Mouse (Mus musculus) liver, embryonic 16.5 days (tissue): Measurements from ENCODE around the gene Crabp2. TPM values are rescaled to one million over a fixed set of nuclear protein-coding genes. Genes with fewer than 3 reads are reported as not detected.

Experiments
- ATAC-seq: fragments of 200-750 bp; cut with Nextera tagmentation; 2 replicates; pipeline ENCODE4 v1.8.0; 2017; ENCODE audit warnings: low read depth, mild to moderate bottlenecking, moderate number of reproducible peaks, moderate library complexity
- H3K27ac ChIP-seq: fragments of 300-500 bp; sonication (generic); 2 replicates; pipeline ENCODE4 v1.5.1; 2014; ENCODE audit warnings: mild to moderate bottlenecking, low read length
- H3K27me3 ChIP-seq: fragments of 300-500 bp; sonication (generic); 2 replicates; pipeline ENCODE4 v1.6.1; 2014; ENCODE audit warnings: low read depth, low read length, mixed read lengths; ENCODE audit not compliant: control insufficient read depth, insufficient read depth
- H3K36me3 ChIP-seq: fragments of 300-500 bp; sonication (generic); 2 replicates; pipeline ENCODE4 v1.6.1; 2014; ENCODE audit warnings: mild to moderate bottlenecking; ENCODE audit not compliant: control insufficient read depth, insufficient read depth
- H3K4me1 ChIP-seq: fragments of 300-500 bp; sonication (generic); 2 replicates; pipeline ENCODE4 v1.6.1; 2014; ENCODE audit warnings: low read depth, low read length, mixed read lengths; ENCODE audit not compliant: control insufficient read depth
- H3K4me2 ChIP-seq: fragments of 300-500 bp; sonication (generic); 2 replicates; pipeline ENCODE4 v1.6.1; 2014; ENCODE audit warnings: low read depth, low read length, mixed read lengths
- H3K4me3 ChIP-seq: fragments of 300-500 bp; sonication (generic); 2 replicates; pipeline ENCODE4 v1.5.1; 2014; ENCODE audit warnings: low read depth, mild to moderate bottlenecking, low read length
- H3K9ac ChIP-seq: fragments of 300-500 bp; sonication (generic); 2 replicates; pipeline ENCODE4 v1.6.1; 2014; ENCODE audit warnings: low read depth, low read length
- H3K9me3 ChIP-seq: fragments of 300-500 bp; sonication (generic); replicated peaks from 2 replicates; pipeline ENCODE4 v1.6.1; 2016; ENCODE audit warnings: low read length; ENCODE audit not compliant: control insufficient read depth
- WGBS: fragments of 180-500 bp; shearing (Covaris S2); extraction: QIAGEN DNeasy Blood & Tissue Kit; methylation state at CpG from one replicate; pipeline ENCODE4 v1.1.7; 2014; ENCODE audit not compliant: insufficient replicate concordance; 5-methylcytosine and 5-hydroxymethylcytosine counted together
- polyA plus RNA-seq: library from polyadenylated mRNA; unstranded; fragments of >200 nt; fragmentation: Nextera tagmentation; extraction: Ambion mirVana; gene quantifications from 2 replicates; pipeline ENCODE4 v1.2.1, GENCODE M21; 2015

The Crabp2 gene
- polyA plus RNA-seq, 1 experiment from 2014 or later: 0.25 TPM

GRCm38 (mm10) chr3:87947056-87947810, 1.2 kb upstream of the Crabp2 start:
- Histone ChIP-seq H3K27me3 (peaks cover 69% of the 10 kb centered on the region), H3K9me3 (no peaks in the 10 kb centered on the region), H3K36me3 (peaks cover 3% of the 10 kb centered on the region; the same call in 1 of the 2 replicates), H3K4me3 (no peak overlapping the region), H3K27ac (no peak overlapping the region), H3K4me2 (no peak overlapping the region), H3K4me1 (peaks cover 10% of the 10 kb centered on the region), H3K9ac (no peak overlapping the region)
- 4% methylated on average over 26 of the region's 26 CpGs for WGBS
- ATAC-seq: no peak

DNA sequence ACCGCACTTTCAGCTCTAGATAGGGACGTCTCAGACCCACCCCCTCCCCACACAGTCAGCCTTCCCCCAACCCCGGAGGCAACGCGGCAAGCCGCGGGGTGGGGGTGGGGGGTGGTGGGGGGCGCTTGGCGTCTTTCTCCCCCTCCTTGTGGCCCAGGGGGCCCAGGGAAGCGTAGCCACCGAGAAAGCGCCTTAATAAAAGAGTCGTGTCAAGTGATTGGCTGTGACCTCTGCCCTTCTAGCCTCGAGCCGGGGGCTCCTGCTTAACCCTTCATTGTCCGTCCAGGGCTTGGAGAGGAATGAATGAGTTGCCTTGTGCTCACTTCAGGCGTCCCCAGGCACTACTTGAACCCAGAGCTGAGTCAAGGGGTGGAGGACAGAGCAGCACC, 661 bp upstream of the Crabp2 start:
- Histone ChIP-seq H3K36me3 (no peaks in the 10 kb centered on the region), H3K4me3 (no peak overlapping the region)
- 2% methylated on average over 17 of the region's 17 CpGs for WGBS

GRCm38 (mm10) chr3:87949266-87949954, 944 bp downstream of the Crabp2 start:
- no peak overlapping the region for H3K4me3 ChIP-seq
- WGBS: 12% methylated on average over 16 of the region's 16 CpGs
- H3K4me2 ChIP-seq: no peak overlapping the region
- H3K27ac ChIP-seq: no peak overlapping the region
- H3K9ac ChIP-seq: no peak overlapping the region
- H3K4me1 ChIP-seq: peaks cover 10% of the 10 kb centered on the region
- peaks cover 89% of the 10 kb centered on the region for H3K27me3 ChIP-seq
- H3K9me3 ChIP-seq: no peaks in the 10 kb centered on the region
- no peaks in the 10 kb centered on the region for H3K36me3 ChIP-seq
- no peak for ATAC-seq

More for the DNA sequence above, 661 bp upstream of the Crabp2 start:
- peaks cover 10% of the 10 kb centered on the region for H3K4me1 ChIP-seq
- H3K4me2 ChIP-seq: peak overlapping the region; percentile 22
- no peak overlapping the region for H3K9ac ChIP-seq
- no peaks in the 10 kb centered on the region for H3K9me3 ChIP-seq
- ATAC-seq: no peak
- H3K27ac ChIP-seq: no peak overlapping the region
- H3K27me3 ChIP-seq: peaks cover 75% of the 10 kb centered on the region

DNA sequence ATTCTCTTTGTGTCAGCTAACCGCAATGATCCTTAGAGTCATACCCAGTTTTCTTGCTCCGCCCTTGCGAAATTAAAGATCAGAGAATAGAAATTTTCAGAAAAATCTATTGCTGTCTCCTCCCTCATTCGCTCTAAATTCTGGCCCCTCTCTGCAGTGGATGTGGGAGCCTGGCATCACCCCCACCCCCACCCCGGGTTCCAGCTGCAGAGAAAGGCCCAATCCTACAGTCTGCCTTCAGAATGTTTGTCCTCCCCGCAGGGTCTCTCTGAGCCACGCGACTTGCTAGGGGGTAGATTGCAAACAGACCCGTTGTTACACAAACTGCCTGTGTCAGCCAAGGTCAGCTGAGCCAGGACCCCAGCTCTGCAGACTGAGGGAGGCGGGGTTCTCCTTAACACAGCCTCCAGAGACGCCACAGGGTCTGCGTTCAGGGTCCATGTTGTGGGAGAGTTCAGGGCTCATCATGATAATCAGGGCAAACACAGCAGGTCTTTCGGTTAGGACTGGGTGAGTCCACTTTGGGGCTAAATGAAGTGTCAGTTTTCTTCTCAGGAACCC, 1.6 kb downstream of the Crabp2 start:
- no peak overlapping the region for H3K27ac ChIP-seq
- no peaks in the 10 kb centered on the region for H3K36me3 ChIP-seq
- H3K27me3 ChIP-seq: peaks cover 90% of the 10 kb centered on the region
- no peak overlapping the region for H3K4me2 ChIP-seq
- no peak overlapping the region for H3K9ac ChIP-seq
- no peak for ATAC-seq
- no peaks in the 10 kb centered on the region for H3K9me3 ChIP-seq
- 11% methylated on average over 13 of the region's 13 CpGs for WGBS
- no peak overlapping the region for H3K4me3 ChIP-seq
- H3K4me1 ChIP-seq: peaks cover 10% of the 10 kb centered on the region

DNA sequence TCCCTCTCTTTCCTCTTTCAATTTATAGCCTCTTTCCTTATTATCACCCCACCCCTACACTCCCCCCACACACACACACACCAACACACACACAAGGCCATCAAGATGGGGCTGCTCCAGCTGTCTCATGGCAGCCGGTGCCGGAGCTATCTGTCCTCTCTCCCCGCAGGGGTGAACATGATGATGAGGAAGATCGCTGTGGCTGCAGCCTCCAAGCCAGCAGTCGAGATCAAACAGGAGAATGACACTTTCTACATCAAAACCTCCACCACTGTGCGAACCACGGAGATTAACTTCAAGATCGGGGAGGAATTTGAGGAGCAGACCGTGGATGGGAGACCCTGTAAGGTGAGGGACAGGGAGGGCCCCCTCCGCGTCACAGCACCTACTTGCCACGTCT, 3.5 kb downstream of the Crabp2 start:
- WGBS: 9% methylated on average over 12 of the region's 12 CpGs
- no peaks in the 10 kb centered on the region for H3K36me3 ChIP-seq
- H3K9me3 ChIP-seq: no peaks in the 10 kb centered on the region
- H3K4me2 ChIP-seq: no peak overlapping the region
- H3K9ac ChIP-seq: no peak overlapping the region
- H3K4me1 ChIP-seq: peaks cover 10% of the 10 kb centered on the region
- H3K27me3 ChIP-seq: peaks cover 71% of the 10 kb centered on the region
- no peak overlapping the region for H3K4me3 ChIP-seq
- ATAC-seq: no peak
- H3K27ac ChIP-seq: no peak overlapping the region

- H3K4me2 ChIP-seq: no peak overlapping the region
- H3K27ac ChIP-seq: no peak overlapping the region
- no peak overlapping the region for H3K9ac ChIP-seq
- ATAC-seq: no peak
- H3K4me3 ChIP-seq: no peak overlapping the region
- H3K9me3 ChIP-seq: no peaks in the 10 kb centered on the region
- H3K36me3 ChIP-seq: no peaks in the 10 kb centered on the region
- 1% methylated on average over 5 of the region's 5 CpGs for WGBS
- H3K4me1 ChIP-seq: peaks cover 10% of the 10 kb centered on the region
- H3K27me3 ChIP-seq: peaks cover 66% of the 10 kb centered on the region
These were observed 4.0 kb downstream of the Crabp2 start for GRCm38 (mm10) chr3:87952440-87952839.

- H3K27ac ChIP-seq: no peak overlapping the region
- peaks cover 7% of the 10 kb centered on the region; the same call in 1 of the 2 replicates for H3K4me1 ChIP-seq
- H3K4me2 ChIP-seq: no peak overlapping the region
- H3K9ac ChIP-seq: no peak overlapping the region
- no peak overlapping the region for H3K4me3 ChIP-seq
- H3K9me3 ChIP-seq: no peaks in the 10 kb centered on the region
- WGBS: 56% methylated on average over 1 of the region's 1 CpGs
- no peaks in the 10 kb centered on the region for H3K36me3 ChIP-seq
- no peak for ATAC-seq
- peaks cover 36% of the 10 kb centered on the region for H3K27me3 ChIP-seq
These were observed 9.6 kb downstream of the Crabp2 start for GRCm38 (mm10) chr3:87958056-87958455.

DNA sequence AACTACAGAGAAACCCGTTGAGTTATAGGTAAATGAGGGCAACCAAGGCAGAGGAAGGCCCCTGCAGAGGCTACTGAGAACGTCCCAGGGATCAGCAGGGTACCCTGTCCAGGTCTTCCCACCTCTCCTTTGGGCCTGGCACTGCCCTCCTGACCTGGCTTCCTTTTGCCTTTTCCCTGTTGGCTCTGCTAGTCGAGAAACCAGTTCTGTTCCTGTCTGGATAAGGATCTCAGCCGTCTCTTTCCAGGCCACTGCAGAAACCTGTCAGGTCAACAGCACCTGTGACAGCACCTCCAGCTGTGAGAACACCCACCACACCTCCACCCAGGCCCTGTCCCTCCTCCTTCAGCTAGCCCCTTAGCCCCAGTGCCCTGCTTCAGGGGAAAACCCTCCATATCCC, 10.0 kb downstream of the Crabp2 start:
- H3K9me3 ChIP-seq: no peaks in the 10 kb centered on the region
- peaks cover 32% of the 10 kb centered on the region for H3K27me3 ChIP-seq
- 29% methylated on average over 4 of the region's 4 CpGs for WGBS
- no peak overlapping the region for H3K4me2 ChIP-seq
- H3K4me3 ChIP-seq: no peak overlapping the region
- no peaks in the 10 kb centered on the region for H3K36me3 ChIP-seq
- H3K27ac ChIP-seq: no peak overlapping the region
- peaks cover 7% of the 10 kb centered on the region; the same call in 1 of the 2 replicates for H3K4me1 ChIP-seq
- H3K9ac ChIP-seq: no peak overlapping the region
- ATAC-seq: no peak

DNA sequence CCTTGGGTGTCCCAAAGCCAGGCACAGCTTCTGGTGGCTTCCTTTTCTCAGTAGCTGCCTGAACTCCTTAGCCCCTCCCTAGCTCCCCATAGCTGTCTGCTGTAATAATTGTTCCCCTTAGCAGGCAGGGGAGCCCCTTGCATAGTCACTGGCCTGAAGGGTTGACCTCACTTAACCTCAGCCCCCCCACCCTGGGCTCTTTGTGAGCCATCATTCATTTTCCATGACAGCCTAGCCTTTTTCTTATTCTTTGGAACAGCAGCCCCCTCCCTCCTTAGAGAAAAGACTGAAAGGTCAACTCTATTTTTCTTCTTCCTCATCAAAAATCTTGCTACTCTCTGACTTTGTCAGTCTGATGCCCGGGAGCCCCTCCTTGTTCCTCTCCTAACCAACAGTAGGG, 10.5 kb downstream of the Crabp2 start:
- Histone ChIP-seq H3K27ac (no peak overlapping the region), H3K9ac (no peak overlapping the region), H3K9me3 (no peaks in the 10 kb centered on the region), H3K4me1 (peaks cover 7% of the 10 kb centered on the region; the same call in 1 of the 2 replicates), H3K27me3 (peaks cover 29% of the 10 kb centered on the region), H3K36me3 (no peaks in the 10 kb centered on the region), H3K4me2 (no peak overlapping the region), H3K4me3 (no peak overlapping the region)
- 45% methylated on average over 1 of the region's 1 CpGs for WGBS
- no peak for ATAC-seq
